In genomic region chr1:36444471-36445464, GRCm38 (mm10) we compare ENCODE assay signal across 8 mouse cellular contexts. TPM values are rescaled to one million over a fixed set of nuclear protein-coding genes. Genes with fewer than 3 reads are reported as not detected.
A peak's percentile ranks its signal among the peaks of the same experiment; 100 is the strongest.
DNase-seq lines count a peak whose midpoint lies in the region; ATAC-seq lines count a peak whose summit lies in the region.

Lman2l (minus strand) TSS chr1:36445271.

- H3K36me3 ChIP-seq in forebrain, embryonic 14.5 days (ENCODE audit: control insufficient read depth, insufficient read depth, low read length), result peaks cover 23% of the 10 kb centered on the region; the same call in 1 of the 2 replicates
- peaks cover 4% of the 10 kb centered on the region; the same call in 1 of the 2 replicates for H3K36me3 ChIP-seq in neural tube, embryonic 15.5 days

- ATAC-seq in forebrain, embryonic 14.5 days, result peak; percentile 100
- peak; percentile 99 for ATAC-seq in neural tube, embryonic 15.5 days (ENCODE audit: low FRiP score)

- H3K9me3 ChIP-seq in forebrain, embryonic 14.5 days (replicated peaks; ENCODE audit: control insufficient read depth, low read length), result no peaks in the 10 kb centered on the region
- H3K9me3 ChIP-seq in neural tube, embryonic 15.5 days (replicated peaks), result no peaks in the 10 kb centered on the region

- H3K4me3 ChIP-seq in forebrain, embryonic 14.5 days (ENCODE audit: low read depth, low read length), result peak within 1 kb of the TSS; percentile 78
- peak within 1 kb of the TSS; percentile 86 for H3K4me3 ChIP-seq in neural tube, embryonic 15.5 days (replicated peaks)

- H3K27me3 ChIP-seq in forebrain, embryonic 14.5 days (replicated peaks; ENCODE audit: control insufficient read depth, insufficient read depth, low read length), result no peaks in the 10 kb centered on the region
- H3K27me3 ChIP-seq in neural tube, embryonic 15.5 days (replicated peaks), result no peaks in the 10 kb centered on the region

- intact Hi-C loops in heart, postnatal 14 days (cut with DNase I), result loop anchor here (2.0 to 5.0 kb wide), 2 partner anchors 26 to 48 kb away; partner anchors contain the start of gene Cnnm4

- H3K27ac ChIP-seq in forebrain, embryonic 14.5 days (ENCODE audit: low read depth, low read length), result peak within 1 kb of the TSS; percentile 78
- H3K27ac ChIP-seq in neural tube, embryonic 15.5 days (replicated peaks), result peak within 1 kb of the TSS; percentile 85

- WGBS in forebrain, embryonic 14.5 days, result under 1% methylated on average over 53 of the region's 57 CpGs
- under 1% methylated on average over 57 of the region's 57 CpGs for WGBS in neural tube, embryonic 15.5 days

- H3K4me2 ChIP-seq in forebrain, embryonic 14.5 days (ENCODE audit: low read length), result peak within 1 kb of the TSS; percentile 72
- H3K4me2 ChIP-seq in neural tube, embryonic 15.5 days, result peak within 1 kb of the TSS; percentile 79

- H3K4me1 ChIP-seq in forebrain, embryonic 14.5 days (ENCODE audit: control insufficient read depth, insufficient read depth, low read length), result peaks cover 4% of the 10 kb centered on the region
- peaks cover 8% of the 10 kb centered on the region for H3K4me1 ChIP-seq in neural tube, embryonic 15.5 days

- H3K9ac ChIP-seq in forebrain, embryonic 14.5 days (ENCODE audit: low read length), result peak within 1 kb of the TSS; percentile 82
- peak within 1 kb of the TSS; percentile 72 for H3K9ac ChIP-seq in neural tube, embryonic 15.5 days (replicated peaks)

- peak; percentile 97 for DNase-seq in ES-CJ7 (ENCODE audit: low read depth, low spot score)
- peak; percentile 95 for DNase-seq in cerebellum, adult 11 months
- DNase-seq in forebrain, embryonic 14.5 days (ENCODE audit: low spot score), result peak; percentile 99
- DNase-seq in heart, postnatal 14 days, result peak; percentile 92 to 95
- peak; percentile 98 for DNase-seq in layer of hippocampus, adult 11-12 months (ENCODE audit: low spot score)
- DNase-seq in lung, adult 18-20 months, result peak; percentile 97 to 98
- peak; percentile 99 for DNase-seq in testis, postnatal 14 days (ENCODE audit: low spot score)

RNA-seq across cellular contexts. Expression of gene Lman2l, which starts in this region (rescaled TPM):
- polyA plus RNA-seq in forebrain, embryonic 14.5 days (2014; fragmentation: Nextera tagmentation; extraction: Ambion mirVana), result 32.6 and 39.3 TPM in 2 replicates
- total RNA-seq in heart, postnatal 14 days (2021), result 10 to 100 TPM; 19.9 to 20.8 TPM
- 69.4 and 73.6 TPM in 2 replicates for polyA plus RNA-seq in neural tube, embryonic 15.5 days (2015; fragmentation: Nextera tagmentation; extraction: Ambion mirVana)

Comparison
In these comparisons a context has a peak if more than half of its experiments do, and no peak if none do; other contexts are left out.
1. Peak in every context shown above with its lines: DNase-seq, ATAC-seq, H3K4me3 ChIP-seq and H3K27ac ChIP-seq.